Mouse (Mus musculus) 416B (cell line): ENCODE results near the gene Pdcd5.

Experiments used
- DNase-seq: peaks from one replicate; pipeline ENCODE4 v3.0.0; 2011; ENCODE audit warnings: low read depth

The Pdcd5 gene

GRCm38 (mm10) chr7:35646317-35647081 lies 822 bp downstream of the Pdcd5 start:
- DNase-seq = peak; percentile 29

GRCm38 (mm10) chr7:35640072-35640471 lies 7.2 kb downstream of the Pdcd5 start:
- no peak for DNase-seq

- DNase-seq = no peak
Observed at GRCm38 (mm10) chr7:35636874-35637273, 10.4 kb downstream of the Pdcd5 start.

GRCm38 (mm10) chr7:35636229-35636628 lies 11.1 kb downstream of the Pdcd5 start:
- peak; percentile 28 for DNase-seq

- peak; percentile 53 for DNase-seq
Observed at GRCm38 (mm10) chr7:35628496-35628895, 18.8 kb downstream of the Pdcd5 start.

GRCm38 (mm10) chr7:35627371-35627770 lies 19.9 kb downstream of the Pdcd5 start:
- no peak for DNase-seq

GRCm38 (mm10) chr7:35626038-35626437 lies 21.3 kb downstream of the Pdcd5 start:
- peak; percentile 27 for DNase-seq

GRCm38 (mm10) chr7:35622626-35623025 lies 24.7 kb downstream of the Pdcd5 start:
- no peak for DNase-seq

- DNase-seq = no peak
Observed at GRCm38 (mm10) chr7:35617513-35617912, 29.8 kb downstream of the Pdcd5 start.

GRCm38 (mm10) chr7:35609245-35609644 lies 38.1 kb downstream of the Pdcd5 start:
- DNase-seq = peak; percentile 76

- DNase-seq = peak; percentile 71
Observed at GRCm38 (mm10) chr7:35606816-35607215, 40.5 kb downstream of the Pdcd5 start.

- no peak for DNase-seq
Observed at GRCm38 (mm10) chr7:35602766-35603165, 44.6 kb downstream of the Pdcd5 start.

- peak; percentile 68 for DNase-seq
Observed at GRCm38 (mm10) chr7:35601106-35601505, 46.2 kb downstream of the Pdcd5 start.

- no peak for DNase-seq
Observed at GRCm38 (mm10) chr7:35600031-35600430, 47.3 kb downstream of the Pdcd5 start.

GRCm38 (mm10) chr7:35599492-35599891 lies 47.8 kb downstream of the Pdcd5 start:
- DNase-seq = no peak

- no peak for DNase-seq
Observed at GRCm38 (mm10) chr7:35594311-35594710, 53.0 kb downstream of the Pdcd5 start.
